In genomic region chr5:77803562-77803961, GRCm38 (mm10) we compare ENCODE assay signal across 8 mouse cellular contexts.
DNase-seq lines count a peak whose midpoint lies in the region; ATAC-seq lines count a peak whose summit lies in the region.

No protein-coding gene starts in this region.

- H3K4me2 ChIP-seq in limb, embryonic 12.5 days: peak overlapping the region; percentile 11; the same call in 1 of the 2 replicates
- H3K4me2 ChIP-seq in neural tube, embryonic 14.5 days (ENCODE audit: low read depth, low read length): peak overlapping the region; percentile 16; the same call in 1 of the 2 replicates

- no peak overlapping the region for H3K27ac ChIP-seq in limb, embryonic 12.5 days
- peak overlapping the region; percentile 52; the same call in 1 of the 2 replicates for H3K27ac ChIP-seq in neural tube, embryonic 14.5 days (ENCODE audit: low read depth, low read length)

- ATAC-seq in limb, embryonic 12.5 days (ENCODE audit: insufficient number of reproducible peaks, insufficient read depth, low FRiP score, low TSS enrichment, low read depth): no peak
- ATAC-seq in neural tube, embryonic 14.5 days (ENCODE audit: low read depth): no peak

- no peak overlapping the region for H3K9ac ChIP-seq in limb, embryonic 12.5 days (replicated peaks)
- no peak overlapping the region for H3K9ac ChIP-seq in neural tube, embryonic 14.5 days (replicated peaks; ENCODE audit: low read depth, low read length)

- H3K4me1 ChIP-seq in limb, embryonic 12.5 days (replicated peaks): peaks cover 6% of the 10 kb centered on the region
- peaks cover 11% of the 10 kb centered on the region; the same call in 1 of the 2 replicates for H3K4me1 ChIP-seq in neural tube, embryonic 14.5 days (ENCODE audit: control insufficient read depth, insufficient read depth, low read length)

- H3K9me3 ChIP-seq in limb, embryonic 12.5 days: no peaks in the 10 kb centered on the region
- H3K9me3 ChIP-seq in neural tube, embryonic 14.5 days (ENCODE audit: control insufficient read depth, low read length): no peaks in the 10 kb centered on the region

- 50% methylated on average over 6 of the region's 6 CpGs for WGBS in limb, embryonic 12.5 days
- WGBS in neural tube, embryonic 14.5 days: 44% methylated on average over 6 of the region's 6 CpGs

- DNase-seq in left cerebral cortex, adult 18-20 months (ENCODE audit: low spot score in 2 of 2): peak; percentile 71 to 86
- no peak for DNase-seq in left cerebral cortex, adult 11 months (ENCODE audit: low spot score)
- peak; percentile 40 for DNase-seq in adrenal gland, postnatal 25 days
- DNase-seq in forelimb bud, embryonic 11.5 days (ENCODE audit: low read depth, low spot score): peak; percentile 56
- peak; percentile 13 to 71 for DNase-seq in kidney, adult 8-10 months
- DNase-seq in spleen, postnatal 4 days (ENCODE audit: low spot score in 2 of 2): no peak

- H3K27me3 ChIP-seq in limb, embryonic 12.5 days: no peaks in the 10 kb centered on the region
- H3K27me3 ChIP-seq in neural tube, embryonic 14.5 days (ENCODE audit: control insufficient read depth, insufficient read depth, low read length): no peaks in the 10 kb centered on the region

- no peaks in the 10 kb centered on the region for H3K36me3 ChIP-seq in limb, embryonic 12.5 days
- H3K36me3 ChIP-seq in neural tube, embryonic 14.5 days (ENCODE audit: control insufficient read depth, insufficient read depth, low read length): no peaks in the 10 kb centered on the region

- no peak overlapping the region for H3K4me3 ChIP-seq in limb, embryonic 12.5 days (replicated peaks)
- no peak overlapping the region for H3K4me3 ChIP-seq in neural tube, embryonic 14.5 days (ENCODE audit: low read depth, low read length)

Comparison
In these comparisons a context has a peak if more than half of its experiments do, and no peak if none do; other contexts are left out.
1. DNase-seq: peak in left cerebral cortex, adult 18-20 months (2 of 2), adrenal gland, postnatal 25 days (single experiment), forelimb bud, embryonic 11.5 days (single experiment) and kidney, adult 8-10 months (2 of 2); none in left cerebral cortex, adult 11 months (single experiment) and spleen, postnatal 4 days (0 of 2).